Mouse (Mus musculus) MEL (cell line): ENCODE results near the gene Slc23a2.

Experiments
- POLR2A ChIP-seq, 2 experiments: IDR thresholded peaks; 2 replicates each; pipeline ENCODE4 v1.6.1; 2011 to 2012; ENCODE audit warnings: low read length in 2 of 2, mild to moderate bottlenecking in 2 of 2, control low read depth in 1 of 2, improper control_type of control experiment in 1 of 2, low read depth in 1 of 2, moderate library complexity in 1 of 2; ENCODE audit not compliant: control insufficient read depth in 1 of 2, insufficient read depth in 1 of 2, poor library complexity in 1 of 2
- ZNF384 ChIP-seq: IDR thresholded peaks from 2 replicates; pipeline ENCODE4 v1.6.1; 2012; ENCODE audit warnings: low read depth, mild to moderate bottlenecking, inconsistent platforms, low read length, improper control_type of control experiment

- TF ChIP-seq POLR2A (IDR thresholded peaks at IDR 0.05; ENCODE audit: control insufficient read depth in 1 of 2, insufficient read depth in 1 of 2, low read depth in 1 of 2, low read length in 2 of 2, poor library complexity in 1 of 2) (no peak), ZNF384 (no peak)
These were observed 117.5 kb downstream of the Slc23a2 start for GRCm38 (mm10) chr2:132027366-132027765.
